Mouse (Mus musculus): ENCODE data around the gene Tlr9.

The Tlr9 gene

DNA sequence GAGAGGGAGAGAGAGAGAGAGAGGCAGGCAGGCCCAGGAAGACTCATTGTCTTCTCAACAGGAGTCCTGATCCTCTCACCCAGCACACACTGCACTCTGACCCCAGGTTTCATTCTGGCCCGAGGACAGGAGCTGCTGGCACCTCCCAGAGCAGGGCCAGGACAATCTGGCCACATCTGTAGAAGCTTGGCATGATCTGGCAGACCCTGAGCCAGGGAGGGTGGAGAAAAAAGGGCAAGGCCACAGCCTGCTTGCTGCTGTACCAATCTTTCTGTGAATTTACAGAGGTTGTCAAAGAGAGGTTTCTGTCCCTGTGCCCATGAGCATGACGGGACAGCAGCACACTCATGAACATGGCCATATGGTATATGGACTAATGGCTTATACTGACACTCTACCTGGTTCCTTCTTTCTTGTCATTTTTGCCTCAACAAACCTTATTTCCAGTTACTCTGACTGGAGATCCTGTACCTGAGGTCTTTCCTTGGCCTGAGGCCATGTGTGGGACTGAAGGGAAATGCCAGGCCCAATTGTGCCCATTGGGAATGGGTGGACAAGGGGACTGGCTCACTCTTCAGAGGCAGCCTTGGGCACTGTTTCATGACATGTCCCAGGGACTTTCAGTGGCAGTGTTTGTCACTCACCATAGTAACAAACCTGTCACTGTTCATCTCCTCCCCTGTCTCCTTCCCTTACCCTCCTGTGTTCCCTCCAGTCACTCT is 44.7 kb downstream of the Tlr9 start:
- in situ Hi-C loops (cut with MboI, MseI), result no loop called here

DNA sequence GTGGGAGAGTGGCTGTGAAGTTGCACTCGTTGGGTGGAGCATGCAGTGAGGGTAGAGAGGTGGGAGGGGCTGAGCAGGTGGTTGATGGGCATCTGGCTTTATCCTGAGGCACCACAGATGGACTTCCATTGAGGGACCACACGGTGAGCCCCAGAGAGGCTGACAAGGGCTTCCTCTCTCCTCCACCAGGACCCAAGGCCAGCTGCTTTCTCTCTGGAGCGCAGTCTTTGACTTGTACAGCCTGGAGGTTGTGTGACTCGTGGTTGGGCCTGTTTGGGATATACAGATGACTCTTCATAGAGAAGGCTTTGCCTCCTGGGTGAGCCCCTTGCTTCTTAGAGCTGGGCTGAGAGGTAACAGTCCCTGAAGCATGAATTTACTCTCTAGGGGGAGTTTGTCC is 46.0 kb downstream of the Tlr9 start:
- in situ Hi-C loops (cut with MboI, MseI), result no loop called here

DNA sequence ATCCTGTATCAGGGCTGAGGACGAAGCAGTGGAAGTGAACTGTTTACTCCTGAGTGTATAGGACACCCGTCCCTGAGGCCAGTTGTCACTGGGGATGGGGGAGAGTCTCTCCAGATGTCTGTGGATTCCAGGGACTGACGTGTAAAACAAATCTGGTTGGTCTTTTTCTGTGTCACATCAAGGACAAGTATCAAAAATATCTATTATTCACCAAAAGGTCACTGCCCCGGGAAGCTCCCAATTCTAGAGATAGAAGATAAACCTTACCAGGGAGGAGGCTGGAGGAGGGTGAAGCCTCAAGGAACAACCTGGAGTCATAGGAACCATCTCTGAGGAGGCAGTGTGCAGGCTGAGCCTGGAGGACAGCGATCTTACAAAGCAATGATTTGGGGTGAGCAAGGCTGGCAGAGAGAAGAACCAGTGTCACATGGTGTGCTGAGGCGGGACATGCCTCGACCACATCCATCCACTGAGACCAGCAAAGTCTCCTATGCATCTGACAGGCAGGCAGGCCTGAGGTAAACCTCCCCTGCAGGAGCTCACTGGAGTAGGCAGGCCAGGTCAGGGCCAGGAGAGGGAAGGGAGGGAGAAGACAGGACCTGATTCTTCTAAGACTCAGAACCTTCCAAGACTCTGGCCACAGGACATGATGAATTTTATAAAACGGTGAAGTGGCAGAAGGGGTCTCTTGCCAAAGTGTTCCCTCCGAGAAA is 46.8 kb downstream of the Tlr9 start:
- in situ Hi-C loops (cut with MboI, MseI), result no loop called here

DNA sequence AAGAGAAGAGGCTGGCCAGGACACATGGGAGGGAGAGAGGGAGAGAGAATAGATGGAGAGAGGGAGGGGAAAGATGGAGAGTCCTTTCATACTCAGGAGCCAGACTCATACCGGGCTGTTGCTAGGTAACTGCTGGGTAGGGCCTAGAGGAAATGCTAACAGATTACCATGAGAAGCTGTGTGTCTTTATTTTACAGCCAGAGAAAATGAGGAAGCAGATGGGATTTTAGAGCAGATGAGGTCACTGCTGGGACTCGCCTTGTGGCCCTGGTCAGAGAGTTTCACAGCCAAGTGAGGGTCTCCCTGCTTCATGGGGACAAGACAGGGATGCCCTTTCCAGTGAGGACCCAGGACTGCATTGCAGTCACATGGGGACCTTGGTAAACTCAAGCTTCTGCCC is 47.5 kb downstream of the Tlr9 start:
- in situ Hi-C loops (cut with MboI, MseI), result no loop called here

DNA sequence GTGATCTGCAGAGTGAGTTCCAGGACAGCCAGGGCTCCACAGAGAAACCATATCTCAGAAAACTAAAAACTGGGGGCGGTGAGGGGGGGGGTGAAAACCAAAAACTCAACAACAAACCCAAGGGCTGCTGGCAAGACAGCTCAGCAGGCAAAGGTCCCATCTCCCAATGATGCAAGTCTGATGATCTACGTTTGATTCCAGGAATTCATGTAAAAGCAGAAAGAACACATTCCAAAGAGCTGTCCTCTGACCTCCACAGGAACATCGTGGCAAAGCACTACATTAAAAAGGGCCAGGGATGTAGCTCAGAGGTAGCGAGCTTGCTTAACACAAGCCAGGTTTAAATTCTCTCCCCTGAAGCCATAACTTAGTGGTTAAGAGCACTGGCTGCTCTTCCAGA is 48.3 kb downstream of the Tlr9 start:
- in situ Hi-C loops (cut with MboI, MseI), result no loop called here

DNA sequence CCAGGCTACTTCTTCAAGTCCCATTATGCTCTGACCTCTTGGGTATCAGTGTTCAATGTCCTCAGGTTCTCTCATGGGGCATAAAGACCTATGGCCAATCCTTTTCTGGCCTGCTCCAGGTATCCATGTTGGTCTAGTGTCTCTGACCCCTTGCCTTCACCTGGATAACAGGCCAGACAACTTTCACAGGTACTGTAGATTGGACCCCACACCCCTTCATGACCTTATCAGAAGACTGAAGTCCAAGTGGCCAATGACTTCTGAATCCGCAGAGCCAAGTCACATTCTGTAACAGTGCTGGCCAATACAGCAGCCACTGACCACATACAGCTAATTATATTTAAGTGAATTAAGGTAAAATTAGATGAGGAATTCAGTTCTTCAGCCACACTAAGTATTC is 49.9 kb downstream of the Tlr9 start:
- in situ Hi-C loops (cut with MboI, MseI), result no loop called here

DNA sequence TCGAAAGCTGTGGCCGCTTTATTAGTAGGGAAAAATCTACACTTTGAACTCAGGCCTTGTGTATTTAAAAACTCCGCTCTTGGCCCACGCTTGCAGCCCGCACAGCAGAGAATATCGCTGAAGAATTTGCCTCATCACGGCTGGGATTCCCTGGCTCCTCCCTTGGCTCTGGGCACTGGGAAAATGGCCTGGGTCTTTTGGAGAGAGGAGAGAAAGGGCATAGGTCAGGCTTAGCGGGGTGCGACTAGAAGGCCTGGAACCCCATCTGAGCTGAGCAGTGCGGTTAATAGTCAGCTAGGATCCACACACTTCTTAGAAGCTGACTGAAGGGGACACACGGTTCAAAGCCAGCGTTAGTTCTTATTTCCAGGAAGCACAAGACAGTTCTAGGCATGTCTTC is 50.9 kb downstream of the Tlr9 start:
- in situ Hi-C loops (cut with MboI, MseI), result no loop called here

DNA sequence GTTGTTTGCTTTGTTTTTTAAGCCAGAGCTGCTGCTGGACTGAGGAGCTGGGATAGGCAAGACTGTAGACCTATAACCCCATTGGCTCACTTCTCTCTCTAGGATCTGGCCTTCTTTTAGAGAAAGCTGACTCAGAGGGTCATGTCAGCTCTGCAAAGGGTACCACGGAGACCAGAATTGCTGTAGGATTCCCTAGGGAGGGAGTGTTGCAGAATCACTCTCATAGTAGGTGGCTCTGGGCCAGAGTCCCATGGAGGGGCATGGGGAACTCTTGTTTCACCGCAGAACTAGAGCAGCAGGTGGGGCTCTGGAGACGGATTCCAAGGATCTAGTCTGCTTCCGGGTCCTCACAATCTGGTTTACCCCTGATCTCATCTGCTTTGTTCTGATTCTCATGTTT is 51.4 kb downstream of the Tlr9 start:
- in situ Hi-C loops (cut with MboI, MseI), result no loop called here

DNA sequence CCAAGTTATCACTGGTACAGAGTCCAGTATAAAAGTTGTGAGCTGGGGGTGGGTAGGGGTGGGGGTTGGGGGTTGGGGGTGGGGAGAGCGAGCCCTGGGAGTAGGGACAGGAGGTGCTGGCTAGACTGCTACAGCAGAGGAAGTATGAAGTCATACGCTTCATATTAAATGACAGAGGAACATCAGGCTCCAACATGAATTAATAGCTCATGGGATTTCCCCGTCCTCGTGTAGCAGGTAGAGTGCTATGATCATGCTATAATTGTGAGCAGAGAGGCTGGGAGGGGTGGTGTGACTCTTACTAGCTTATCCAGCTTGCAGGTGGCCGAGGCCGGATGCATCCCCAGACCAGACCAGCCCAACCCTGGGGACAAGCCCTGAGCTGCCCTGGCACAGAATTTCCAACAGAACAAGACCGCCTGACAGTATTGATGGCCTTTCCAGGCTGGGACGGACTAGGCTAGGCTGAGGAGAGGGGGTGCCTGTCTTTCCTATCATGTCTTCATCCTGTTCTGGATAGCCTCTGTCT is 52.3 kb downstream of the Tlr9 start:
- in situ Hi-C loops (cut with MboI, MseI), result no loop called here

DNA sequence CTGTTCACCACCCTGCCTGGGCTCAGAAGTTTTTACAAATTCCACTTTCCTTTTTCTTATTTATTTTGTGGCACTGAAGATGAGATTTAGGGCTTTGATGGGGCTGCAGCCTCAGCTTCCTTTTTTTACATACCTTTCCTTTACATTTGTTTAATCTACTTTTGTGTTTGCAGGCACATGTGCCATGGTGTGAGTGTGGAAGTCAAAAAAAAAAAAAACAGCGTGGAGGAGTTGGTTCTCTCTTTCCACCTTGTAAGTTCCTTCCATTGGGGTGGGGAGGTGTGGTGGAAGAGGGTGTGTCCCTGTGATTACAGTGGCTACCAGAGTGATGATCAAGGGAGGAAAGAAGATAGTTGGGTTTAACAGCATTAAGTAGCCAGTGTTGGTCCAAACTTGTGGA is 53.4 kb downstream of the Tlr9 start:
- in situ Hi-C loops (cut with MboI, MseI), result no loop called here
